In genomic region chr12:89813294-89813693, GRCm38 (mm10) we compare ENCODE assay signal across 9 mouse cellular contexts.
DNase-seq lines count a peak whose midpoint lies in the region; ATAC-seq and TF ChIP-seq lines count a peak whose summit lies in the region.
"Had no signal": no experiment of that assay in that cellular context is flagged by ENCODE, and none has a peak within 500 bp of the region (broad histone marks: within the 10 kb centered on the region; RNA-seq: fewer than 3 reads in every experiment).

No protein-coding gene starts in this region.

- H3K27ac ChIP-seq in kidney, embryonic 16.5 days (ENCODE audit: low read length): no peak overlapping the region
- no peak overlapping the region for H3K27ac ChIP-seq in kidney, adult 2 months (ENCODE audit: insufficient read depth, low read depth, low read length)
- H3K27ac ChIP-seq in cortical plate, adult 2 months (ENCODE audit: insufficient read depth, low read length): no peak overlapping the region
- H3K27ac ChIP-seq in hindbrain, embryonic 16.5 days (ENCODE audit: low read depth, low read length): peak overlapping the region; percentile 51
- peak overlapping the region; percentile 70 for H3K27ac ChIP-seq in neural tube, embryonic 13.5 days (replicated peaks)
- H3K27ac ChIP-seq: liver, embryonic 14.5 days had no signal

- no peak for DNase-seq in kidney, adult 2 months
- DNase-seq in spleen, postnatal 14 days (ENCODE audit: low spot score in 2 of 2): no peak
- DNase-seq in heart, postnatal 4 days: no peak
- no peak for DNase-seq in gastrocnemius, postnatal 25 days

- H3K9ac ChIP-seq in kidney, embryonic 16.5 days (replicated peaks; ENCODE audit: low read length): no peak overlapping the region
- H3K9ac ChIP-seq in hindbrain, embryonic 16.5 days (ENCODE audit: low read depth, low read length): peak overlapping the region; percentile 49; the same call in 1 of the 2 replicates
- H3K9ac ChIP-seq in neural tube, embryonic 13.5 days: peak overlapping the region; percentile 71
- H3K9ac ChIP-seq: liver, embryonic 14.5 days had no signal

- H3K4me2 ChIP-seq in kidney, embryonic 16.5 days (replicated peaks; ENCODE audit: low read depth, low read length): peak overlapping the region; percentile 86
- H3K4me2 ChIP-seq in hindbrain, embryonic 16.5 days (ENCODE audit: low read length): peak overlapping the region; percentile 94
- H3K4me2 ChIP-seq in neural tube, embryonic 13.5 days: peak overlapping the region; percentile 87

- peaks cover 8% of the 10 kb centered on the region for H3K27me3 ChIP-seq in kidney, embryonic 16.5 days (ENCODE audit: insufficient read depth, low read length)
- no peaks in the 10 kb centered on the region for H3K27me3 ChIP-seq in kidney, adult 2 months (replicated peaks; ENCODE audit: control insufficient read depth, insufficient read depth, low read length)
- no peaks in the 10 kb centered on the region for H3K27me3 ChIP-seq in hindbrain, embryonic 16.5 days (replicated peaks; ENCODE audit: control insufficient read depth, insufficient read depth, low read length)
- H3K27me3 ChIP-seq in neural tube, embryonic 13.5 days: peaks cover 9% of the 10 kb centered on the region

- no peaks in the 10 kb centered on the region for H3K9me3 ChIP-seq in kidney, embryonic 16.5 days (ENCODE audit: low read length)
- H3K9me3 ChIP-seq in hindbrain, embryonic 16.5 days (ENCODE audit: control insufficient read depth, low read length): no peaks in the 10 kb centered on the region
- H3K9me3 ChIP-seq in neural tube, embryonic 13.5 days: no peaks in the 10 kb centered on the region

- peak overlapping the region; percentile 54 for H3K4me3 ChIP-seq in kidney, embryonic 16.5 days (ENCODE audit: low read length)
- no peak overlapping the region for H3K4me3 ChIP-seq in kidney, adult 2 months (ENCODE audit: insufficient read depth, low read depth, low read length)
- H3K4me3 ChIP-seq in cortical plate, adult 2 months (ENCODE audit: insufficient read depth, low read length): peak overlapping the region; percentile 52
- H3K4me3 ChIP-seq in hindbrain, embryonic 16.5 days (ENCODE audit: low read length): peak overlapping the region; percentile 59
- H3K4me3 ChIP-seq in neural tube, embryonic 13.5 days: peak overlapping the region; percentile 48

- peaks cover 14% of the 10 kb centered on the region for H3K4me1 ChIP-seq in kidney, embryonic 16.5 days (ENCODE audit: insufficient read depth, low read length)
- H3K4me1 ChIP-seq in kidney, adult 2 months (ENCODE audit: control insufficient read depth, insufficient read depth, low read length): no peaks in the 10 kb centered on the region
- H3K4me1 ChIP-seq in cortical plate, adult 2 months (ENCODE audit: control insufficient read depth, insufficient read depth, low read length): peaks cover 2% of the 10 kb centered on the region; the same call in 1 of the 2 replicates
- peaks cover 12% of the 10 kb centered on the region for H3K4me1 ChIP-seq in hindbrain, embryonic 16.5 days (ENCODE audit: control insufficient read depth, insufficient read depth, low read depth, low read length)
- peaks cover 65% of the 10 kb centered on the region for H3K4me1 ChIP-seq in neural tube, embryonic 13.5 days (replicated peaks)

- no peak for TF ChIP-seq CTCF in kidney, adult 2 months (conservative IDR thresholded peaks at IDR 0.05; ENCODE audit: insufficient read depth, insufficient read length, low read depth, low read length)
- no peak for TF ChIP-seq CTCF in cortical plate, adult 2 months (IDR thresholded peaks at IDR 0.05; ENCODE audit: extremely low read depth, insufficient read depth, low read length)

- 11% methylated on average over 13 of the region's 13 CpGs for WGBS in kidney, embryonic 16.5 days
- WGBS in kidney, adult 2 months: 10% methylated on average over 13 of the region's 13 CpGs
- 9% methylated on average over 13 of the region's 13 CpGs for WGBS in hindbrain, embryonic 16.5 days
- 3% methylated on average over 13 of the region's 13 CpGs for whole genome bisulfite sequencing in neural tube, embryonic 13.5 days

- ATAC-seq in kidney, embryonic 16.5 days (ENCODE audit: low FRiP score, low TSS enrichment): no peak
- no peak for ATAC-seq in hindbrain, embryonic 16.5 days
- ATAC-seq in neural tube, embryonic 13.5 days (ENCODE audit: low read depth): no peak

- no peak for TF ChIP-seq POLR2A in kidney, adult 2 months (IDR thresholded peaks at IDR 0.05; ENCODE audit: low read depth, low read length)
- no peak for TF ChIP-seq POLR2A in cortical plate, adult 2 months (IDR thresholded peaks at IDR 0.05; ENCODE audit: extremely low read depth, insufficient read depth, low read length)

- no peaks in the 10 kb centered on the region for H3K36me3 ChIP-seq in kidney, embryonic 16.5 days (ENCODE audit: insufficient read depth, low read length)
- no peaks in the 10 kb centered on the region for H3K36me3 ChIP-seq in kidney, adult 2 months (ENCODE audit: control insufficient read depth, insufficient read depth, low read length)
- H3K36me3 ChIP-seq in hindbrain, embryonic 16.5 days (ENCODE audit: control insufficient read depth, insufficient read depth, low read length): no peaks in the 10 kb centered on the region
- no peaks in the 10 kb centered on the region for H3K36me3 ChIP-seq in neural tube, embryonic 13.5 days

Comparison
In these comparisons a context has a peak if more than half of its experiments do, and no peak if none do; other contexts are left out.
1. H3K27ac ChIP-seq: peak in hindbrain, embryonic 16.5 days (single experiment) and neural tube, embryonic 13.5 days (single experiment); none in kidney, embryonic 16.5 days (single experiment), kidney, adult 2 months (single experiment) and cortical plate, adult 2 months (single experiment).
2. Peak in every context shown above with its lines, with median percentiles within 50 percentile points of each other: H3K4me2 ChIP-seq.